Mouse (Mus musculus) ES-Bruce4 (cell line): Measurements from ENCODE around the gene Naxe. TPM values are rescaled to one million over a fixed set of nuclear protein-coding genes. Genes with fewer than 3 reads are reported as not detected.

ENCODE experiments used
- H3K27ac ChIP-seq: 2 replicates; pipeline ENCODE4 v1.5.1; 2012; ENCODE audit warnings: low read length, inconsistent platforms; ENCODE audit not compliant: insufficient read depth
- H3K27me3 ChIP-seq: 2 replicates; pipeline ENCODE4 v1.6.1; 2012; ENCODE audit warnings: mild to moderate bottlenecking, low read length, inconsistent platforms; ENCODE audit not compliant: control insufficient read depth, poor library complexity, insufficient read depth, severe bottlenecking
- H3K36me3 ChIP-seq: 2 replicates; pipeline ENCODE4 v1.6.1; 2012; ENCODE audit warnings: inconsistent platforms, mild to moderate bottlenecking, low read length, moderate library complexity; ENCODE audit not compliant: control insufficient read depth, poor library complexity, insufficient read depth, severe bottlenecking
- H3K4me1 ChIP-seq: one replicate; pipeline ENCODE4 v1.8.1; 2011; ENCODE audit warnings: low read length; ENCODE audit not compliant: control insufficient read depth, insufficient read depth
- H3K4me3 ChIP-seq: 2 replicates; pipeline ENCODE4 v1.5.1; 2011; ENCODE audit warnings: low read depth, mild to moderate bottlenecking, low read length
- H3K9ac ChIP-seq: 2 replicates; pipeline ENCODE4 v1.6.1; 2012; ENCODE audit warnings: low read depth, mild to moderate bottlenecking, inconsistent platforms; ENCODE audit not compliant: poor library complexity, severe bottlenecking
- H3K9me3 ChIP-seq: replicated peaks from 2 replicates; pipeline ENCODE4 v1.6.1; 2012; ENCODE audit warnings: mild to moderate bottlenecking, low read length, inconsistent platforms; ENCODE audit not compliant: control insufficient read depth, poor library complexity, insufficient read depth, severe bottlenecking
- CTCF ChIP-seq: IDR thresholded peaks from one replicate; pipeline ENCODE4 v1.8.1; 2011; ENCODE audit warnings: low read depth, low read length
- EP300 ChIP-seq: IDR thresholded peaks from 2 replicates; pipeline ENCODE4 v1.6.1; 2011; ENCODE audit warnings: low read depth, low read length; ENCODE audit not compliant: insufficient read depth
- POLR2A ChIP-seq: IDR thresholded peaks from one replicate; pipeline ENCODE4 v1.8.1; 2011; ENCODE audit warnings: low read length; ENCODE audit not compliant: insufficient read depth
- polyA plus RNA-seq: library from polyadenylated mRNA; stranded (reverse); fragments of >200 nt; gene quantifications from 2 replicates; pipeline ENCODE4 v1.2.4, GENCODE M21; 2011; ENCODE audit warnings: low read depth; ENCODE audit not compliant: missing spikeins, insufficient read depth, insufficient read length

The Naxe gene
- polyA plus RNA-seq, 1 experiment: 63.0 TPM

- H3K4me1 ChIP-seq: peaks cover 3% of the 10 kb centered on the region
- H3K4me3 ChIP-seq: no peak overlapping the region
- H3K27me3 ChIP-seq: peaks cover 6% of the 10 kb centered on the region
- no peak overlapping the region for H3K27ac ChIP-seq
- H3K9me3 ChIP-seq: 0 out of 2 replicates have a peak, but pooled peaks cover 4% of the 10 kb centered on the region
- H3K36me3 ChIP-seq: no peaks in the 10 kb centered on the region
- no peak overlapping the region for H3K9ac ChIP-seq
- TF ChIP-seq CTCF (no peak), EP300 (no peak), POLR2A (no peak)
These were observed 31.5 kb downstream of the Naxe start for GRCm38 (mm10) chr3:88026823-88027222.

- H3K36me3 ChIP-seq: no peaks in the 10 kb centered on the region
- 0 out of 2 replicates have a peak, but pooled peaks cover 4% of the 10 kb centered on the region for H3K9me3 ChIP-seq
- no peak overlapping the region for H3K9ac ChIP-seq
- H3K27ac ChIP-seq: no peak overlapping the region
- H3K27me3 ChIP-seq: peaks cover 10% of the 10 kb centered on the region
- H3K4me3 ChIP-seq: peak overlapping the region; percentile 70
- no peaks in the 10 kb centered on the region for H3K4me1 ChIP-seq
- no peak for TF ChIP-seq EP300
- no peak for TF ChIP-seq CTCF
- no peak for TF ChIP-seq POLR2A
These were observed 34.9 kb downstream of the Naxe start for GRCm38 (mm10) chr3:88023192-88024074.

- peaks cover 10% of the 10 kb centered on the region for H3K27me3 ChIP-seq
- H3K9ac ChIP-seq: peak overlapping the region; percentile 21; the same call in 1 of the 2 replicates
These were observed 35.7 kb downstream of the Naxe start for GRCm38 (mm10) chr3:88022322-88023191.

GRCm38 (mm10) chr3:88010634-88011265, 47.5 kb downstream of the Naxe start:
- no peaks in the 10 kb centered on the region for H3K9me3 ChIP-seq
- TF ChIP-seq POLR2A: no peak
- no peak for TF ChIP-seq EP300
- TF ChIP-seq CTCF: peak; percentile 62

More at GRCm38 (mm10) chr3:88022322-88023191, 35.7 kb downstream of the Naxe start:
- TF ChIP-seq POLR2A (no peak), EP300 (no peak), CTCF (no peak)
- Histone ChIP-seq H3K36me3 (no peaks in the 10 kb centered on the region), H3K27ac (no peak overlapping the region), H3K4me3 (peak overlapping the region; percentile 74), H3K9me3 (no peaks in the 10 kb centered on the region), H3K4me1 (no peaks in the 10 kb centered on the region)

More at GRCm38 (mm10) chr3:88010634-88011265, 47.5 kb downstream of the Naxe start:
- Histone ChIP-seq H3K27me3 (no peaks in the 10 kb centered on the region), H3K27ac (no peak overlapping the region), H3K4me3 (no peak overlapping the region), H3K9ac (no peak overlapping the region), H3K36me3 (no peaks in the 10 kb centered on the region), H3K4me1 (no peaks in the 10 kb centered on the region)

Other genes starting within 250 kb of the Naxe start
- gene Pear1, start 234.2 kb downstream of the Naxe start, polyA plus RNA-seq: 1.9 and 2.3 TPM in 2 replicates
- gene Sh2d2a, start 211.7 kb downstream of the Naxe start, polyA plus RNA-seq: 0.18 TPM in 1 of 2 replicates, not detected in the other
- 66.9 and 74.2 TPM in 2 replicates for gene Prcc, start 172.9 kb downstream of the Naxe start, polyA plus RNA-seq
- 508 and 526 TPM in 2 replicates for gene Hdgf, start 152.2 kb downstream of the Naxe start, polyA plus RNA-seq
- 207 and 219 TPM in 2 replicates for gene Mrpl24, start 139.0 kb downstream of the Naxe start, polyA plus RNA-seq
- 64.3 and 68.4 TPM in 2 replicates for gene Isg20l2, start 128.2 kb downstream of the Naxe start, polyA plus RNA-seq
- gene Rrnad1, start 127.8 kb downstream of the Naxe start, polyA plus RNA-seq: 14.9 and 18.8 TPM in 2 replicates
- 11.9 and 12.0 TPM in 2 replicates for gene Crabp2, start 109.8 kb downstream of the Naxe start, polyA plus RNA-seq
- 34.5 and 36.0 TPM in 2 replicates for gene Nes, start 87.4 kb downstream of the Naxe start, polyA plus RNA-seq
- 1.1 TPM in 2 replicates for gene Bcan, start 58.3 kb downstream of the Naxe start, polyA plus RNA-seq
- gene Hapln2, start 30.9 kb downstream of the Naxe start, polyA plus RNA-seq: not detected in 2 replicates
- gene Gpatch4, start 15.4 kb downstream of the Naxe start, polyA plus RNA-seq: 27.7 and 27.8 TPM in 2 replicates
- gene Ttc24, start 19.8 kb upstream of the Naxe start, polyA plus RNA-seq: not detected in 2 replicates
- 28.2 and 30.9 TPM in 2 replicates for gene Iqgap3, start 23.5 kb upstream of the Naxe start, polyA plus RNA-seq
- 41.5 and 48.1 TPM in 2 replicates for gene Mef2d, start 83.9 kb upstream of the Naxe start, polyA plus RNA-seq
- gene Rhbg, start 196.2 kb upstream of the Naxe start, polyA plus RNA-seq: 0.82 TPM in 1 of 2 replicates, not detected in the other
- 0.72 and 3.6 TPM in 2 replicates for gene Gm38392, start 228.7 kb upstream of the Naxe start, polyA plus RNA-seq
- 15.5 and 19.8 TPM in 2 replicates for gene Tsacc, start 238.5 kb upstream of the Naxe start, polyA plus RNA-seq
- 584 and 609 TPM in 2 replicates for gene Cct3, start 238.6 kb upstream of the Naxe start, polyA plus RNA-seq